Mouse (Mus musculus): ENCODE measurements around the gene Ten1.

Gene Ten1

DNA sequence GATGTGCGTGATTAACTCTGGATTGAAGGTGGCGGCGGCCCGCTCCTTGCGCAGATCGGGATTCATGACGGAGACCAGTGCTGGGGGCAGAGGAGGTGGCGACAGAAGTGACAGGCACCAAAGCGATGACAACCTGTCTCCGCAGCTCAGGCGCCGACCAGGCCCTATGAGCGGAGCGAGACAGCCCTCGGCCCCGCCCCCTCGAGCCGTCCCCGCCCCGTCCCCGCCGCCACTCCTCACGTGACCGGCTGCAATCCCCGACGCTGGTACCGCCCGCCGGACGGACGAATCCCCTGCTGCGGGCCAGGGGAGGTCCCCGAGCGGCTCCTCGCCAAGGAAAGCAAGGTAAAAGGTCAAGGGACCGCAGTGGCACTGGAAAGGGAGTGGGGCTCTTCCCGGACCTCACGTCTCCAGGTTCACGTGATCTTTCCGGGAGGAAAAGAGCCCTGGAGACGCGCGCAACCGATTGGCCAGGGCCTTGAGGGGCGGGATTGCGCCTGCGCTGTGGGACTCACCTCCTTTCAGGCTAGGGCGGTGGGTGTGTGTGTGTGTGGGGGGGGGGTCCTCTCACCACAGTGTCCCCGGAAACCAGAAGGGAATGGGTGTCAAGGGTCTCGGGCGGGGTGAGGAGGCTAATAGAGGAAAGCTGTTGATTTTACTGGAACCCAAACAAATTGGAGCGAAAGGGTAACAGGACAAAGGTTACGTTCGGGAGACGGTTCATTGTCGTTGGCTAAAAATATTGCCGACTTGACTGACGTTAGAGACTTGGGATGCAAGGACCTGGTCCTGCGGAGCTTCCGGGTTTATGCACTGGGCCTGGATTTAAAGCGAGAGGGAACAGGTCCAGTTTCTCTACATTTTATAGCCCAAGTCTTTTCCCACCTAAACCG is at the start of gene Ten1, which contains the start of gene Acox1:
TSS of gene Ten1 (plus strand) at position 217 of the 893 bp plus-strand sequence.
TSS of gene Acox1 (minus strand) at position 407 of the 893 bp plus-strand sequence.
- peaks cover 14% of the 10 kb centered on the region for H3K36me3 ChIP-seq (ENCODE audit: insufficient read depth, low read length)
- no peaks in the 10 kb centered on the region for H3K9me3 ChIP-seq (ENCODE audit: low read length)
- H3K27me3 ChIP-seq (ENCODE audit: insufficient read depth, low read length) = no peaks in the 10 kb centered on the region
- no peak for TF ChIP-seq POU5F1 (IDR thresholded peaks at IDR 0.05; ENCODE audit: borderline replicate concordance, low read length)
- TF ChIP-seq NANOG (IDR thresholded peaks at IDR 0.05; ENCODE audit: borderline replicate concordance, low read length) = no peak
- no peak for TF ChIP-seq CTCF (conservative IDR thresholded peaks at IDR 0.05; ENCODE audit: low read length)
- H3K4me1 ChIP-seq (replicated peaks; ENCODE audit: low read depth, low read length) = peaks cover 24% of the 10 kb centered on the region
- peak within 1 kb of the TSS; percentile 89 for H3K4me3 ChIP-seq (replicated peaks; ENCODE audit: low read length)

DNA sequence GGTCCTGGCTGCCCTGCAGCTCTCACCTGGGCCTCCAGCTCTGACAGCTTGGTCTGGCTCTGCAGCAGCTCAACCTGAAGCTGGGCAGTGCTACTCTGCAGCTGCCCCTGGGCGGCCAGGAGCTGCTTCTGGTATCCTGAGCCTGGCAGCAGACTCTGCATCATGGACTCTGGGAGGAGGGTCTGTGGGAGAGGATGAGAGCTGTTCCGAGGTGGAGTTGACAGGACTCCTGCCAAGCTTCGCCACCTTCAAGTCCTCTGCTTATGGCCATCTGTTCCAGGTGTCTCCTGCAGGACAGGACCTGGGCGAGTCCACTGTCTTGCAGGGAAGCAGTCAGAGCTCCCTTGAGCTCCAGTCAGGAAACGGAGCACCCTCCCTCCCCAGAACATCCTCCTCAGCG is 49.3 kb upstream of the Ten1 start:
- no peak for TF ChIP-seq CTCF (conservative IDR thresholded peaks at IDR 0.05; ENCODE audit: low read length)
- no peak for TF ChIP-seq NANOG (IDR thresholded peaks at IDR 0.05; ENCODE audit: borderline replicate concordance, low read length)
- no peak for TF ChIP-seq POU5F1 (IDR thresholded peaks at IDR 0.05; ENCODE audit: borderline replicate concordance, low read length)

DNA sequence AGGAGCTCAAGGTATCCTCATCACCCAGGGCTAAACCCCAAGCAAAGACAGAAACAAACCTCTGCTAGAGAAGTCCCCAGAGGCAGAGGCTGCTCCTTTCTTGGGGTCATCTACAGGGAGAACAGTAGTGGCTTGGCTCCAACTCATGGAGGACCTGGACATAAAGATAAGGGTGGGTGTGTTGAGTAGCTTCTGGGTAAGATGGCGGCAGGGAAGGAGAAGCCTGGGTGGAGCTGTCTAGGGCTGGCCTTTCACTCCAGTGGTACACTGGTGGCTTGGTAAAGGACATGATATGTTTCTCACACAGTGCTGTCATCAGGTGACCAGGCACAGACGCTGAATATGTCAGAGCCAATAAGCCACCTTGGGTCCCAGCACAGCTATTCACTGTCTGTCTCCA is 47.7 kb upstream of the Ten1 start:
- TF ChIP-seq POU5F1 (IDR thresholded peaks at IDR 0.05; ENCODE audit: borderline replicate concordance, low read length) (no peak), CTCF (conservative IDR thresholded peaks at IDR 0.05; ENCODE audit: low read length) (no peak), NANOG (IDR thresholded peaks at IDR 0.05; ENCODE audit: borderline replicate concordance, low read length) (no peak)
- H3K36me3 ChIP-seq (ENCODE audit: insufficient read depth, low read length) = peaks cover 89% of the 10 kb centered on the region
- H3K9me3 ChIP-seq (ENCODE audit: low read length) = no peaks in the 10 kb centered on the region
- no peak overlapping the region for H3K4me3 ChIP-seq (replicated peaks; ENCODE audit: low read length)
- H3K4me1 ChIP-seq (replicated peaks; ENCODE audit: low read depth, low read length) = peaks cover 37% of the 10 kb centered on the region
- H3K27me3 ChIP-seq (ENCODE audit: insufficient read depth, low read length) = peaks cover 25% of the 10 kb centered on the region

More for the DNA sequence above, 49.3 kb upstream of the Ten1 start:
- peak overlapping the region; percentile 46; the same call in 1 of the 2 replicates for H3K4me3 ChIP-seq (replicated peaks; ENCODE audit: low read length)
- no peaks in the 10 kb centered on the region for H3K9me3 ChIP-seq (ENCODE audit: low read length)
- peaks cover 25% of the 10 kb centered on the region for H3K27me3 ChIP-seq (ENCODE audit: insufficient read depth, low read length)
- H3K36me3 ChIP-seq (ENCODE audit: insufficient read depth, low read length) = peaks cover 84% of the 10 kb centered on the region
- H3K4me1 ChIP-seq (replicated peaks; ENCODE audit: low read depth, low read length) = peaks cover 53% of the 10 kb centered on the region

DNA sequence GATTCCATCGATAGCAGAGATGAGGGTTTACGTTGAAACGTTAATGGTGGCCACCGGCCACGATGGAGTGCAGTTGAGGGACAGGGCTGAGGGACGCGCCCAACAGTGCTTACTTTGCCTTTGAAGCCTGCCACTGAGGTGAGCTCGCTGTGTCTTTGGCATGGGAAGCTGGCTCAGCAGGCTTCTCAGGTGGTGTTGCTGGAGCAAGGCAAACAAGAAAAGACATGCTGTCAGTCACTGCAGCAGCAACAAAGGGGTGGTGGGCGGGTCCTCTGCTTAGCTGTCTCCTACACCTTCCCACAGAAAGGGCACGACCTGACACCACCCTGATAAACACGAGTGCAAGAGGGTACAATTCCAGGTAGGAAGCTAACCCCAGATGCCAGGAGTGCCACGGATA is 37.3 kb upstream of the Ten1 start:
- H3K4me1 ChIP-seq (replicated peaks; ENCODE audit: low read depth, low read length) = peaks cover 62% of the 10 kb centered on the region
- peaks cover 57% of the 10 kb centered on the region for H3K36me3 ChIP-seq (ENCODE audit: insufficient read depth, low read length)
- 0 out of 2 replicates have a peak overlapping the region, but pooled peaks have one; percentile 20 for H3K4me3 ChIP-seq (replicated peaks; ENCODE audit: low read length)
- peaks cover 9% of the 10 kb centered on the region; the same call in 1 of the 2 replicates for H3K27me3 ChIP-seq (ENCODE audit: insufficient read depth, low read length)
- H3K9me3 ChIP-seq (ENCODE audit: low read length) = no peaks in the 10 kb centered on the region
- TF ChIP-seq NANOG (IDR thresholded peaks at IDR 0.05; ENCODE audit: borderline replicate concordance, low read length) (no peak), POU5F1 (IDR thresholded peaks at IDR 0.05; ENCODE audit: borderline replicate concordance, low read length) (no peak), CTCF (conservative IDR thresholded peaks at IDR 0.05; ENCODE audit: low read length) (no peak)

DNA sequence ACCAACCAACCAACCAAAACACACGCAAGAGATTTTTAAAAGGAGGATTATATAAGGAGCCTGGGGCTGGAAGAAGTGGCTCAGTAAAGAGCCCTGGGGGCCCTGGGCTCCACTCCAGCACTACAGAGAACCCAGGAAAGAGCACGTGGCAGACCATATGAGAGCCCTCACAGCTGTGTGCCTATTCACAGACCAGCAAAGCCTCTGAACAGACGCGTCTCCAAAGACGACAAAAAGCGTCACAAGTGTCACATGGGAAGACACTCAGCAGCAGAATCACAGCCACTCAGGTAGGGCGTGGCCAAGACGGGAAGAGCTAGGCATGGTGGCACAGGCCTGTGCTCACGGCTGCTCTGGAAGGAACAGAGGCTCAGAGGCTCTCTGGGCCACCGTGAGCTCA is 36.5 kb upstream of the Ten1 start:
- TF ChIP-seq CTCF (conservative IDR thresholded peaks at IDR 0.05; ENCODE audit: low read length) = no peak
- no peak for TF ChIP-seq POU5F1 (IDR thresholded peaks at IDR 0.05; ENCODE audit: borderline replicate concordance, low read length)
- no peak for TF ChIP-seq NANOG (IDR thresholded peaks at IDR 0.05; ENCODE audit: borderline replicate concordance, low read length)

DNA sequence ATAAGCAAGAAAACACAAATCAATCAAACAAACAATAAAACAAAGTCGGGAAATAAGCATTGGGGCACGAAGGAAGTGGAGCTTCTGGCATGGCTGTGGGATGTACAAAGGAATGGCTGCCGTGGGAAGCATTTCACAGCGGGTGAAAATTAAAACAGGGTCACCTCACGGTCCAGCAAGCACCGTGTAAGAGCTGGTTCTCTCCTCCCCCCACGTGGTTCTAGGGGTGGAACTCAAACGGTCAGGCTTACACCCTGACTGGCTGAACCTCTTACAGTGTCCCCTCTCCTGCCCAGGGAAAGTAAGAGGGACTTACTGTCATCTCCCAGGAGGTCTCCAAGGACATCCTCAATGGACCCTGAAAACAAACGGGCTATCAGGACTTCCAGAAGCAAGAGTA is 35.7 kb upstream of the Ten1 start:
- peaks cover 58% of the 10 kb centered on the region for H3K4me1 ChIP-seq (replicated peaks; ENCODE audit: low read depth, low read length)
- H3K9me3 ChIP-seq (ENCODE audit: low read length) = no peaks in the 10 kb centered on the region
- peak overlapping the region; percentile 61 for H3K4me3 ChIP-seq (replicated peaks; ENCODE audit: low read length)
- TF ChIP-seq POU5F1 (IDR thresholded peaks at IDR 0.05; ENCODE audit: borderline replicate concordance, low read length) (no peak), CTCF (conservative IDR thresholded peaks at IDR 0.05; ENCODE audit: low read length) (no peak), NANOG (IDR thresholded peaks at IDR 0.05; ENCODE audit: borderline replicate concordance, low read length) (no peak)
- peaks cover 9% of the 10 kb centered on the region; the same call in 1 of the 2 replicates for H3K27me3 ChIP-seq (ENCODE audit: insufficient read depth, low read length)
- peaks cover 45% of the 10 kb centered on the region for H3K36me3 ChIP-seq (ENCODE audit: insufficient read depth, low read length)

More for the DNA sequence above, 36.5 kb upstream of the Ten1 start:
- peaks cover 9% of the 10 kb centered on the region; the same call in 1 of the 2 replicates for H3K27me3 ChIP-seq (ENCODE audit: insufficient read depth, low read length)
- H3K36me3 ChIP-seq (ENCODE audit: insufficient read depth, low read length) = peaks cover 49% of the 10 kb centered on the region
- H3K9me3 ChIP-seq (ENCODE audit: low read length) = no peaks in the 10 kb centered on the region
- H3K4me1 ChIP-seq (replicated peaks; ENCODE audit: low read depth, low read length) = peaks cover 62% of the 10 kb centered on the region
- peak overlapping the region; percentile 61 for H3K4me3 ChIP-seq (replicated peaks; ENCODE audit: low read length)

- Histone ChIP-seq H3K4me1 (replicated peaks; ENCODE audit: low read depth, low read length) (peaks cover 46% of the 10 kb centered on the region), H3K4me3 (replicated peaks; ENCODE audit: low read length) (peak overlapping the region; percentile 86), H3K27me3 (ENCODE audit: insufficient read depth, low read length) (peaks cover 16% of the 10 kb centered on the region; the same call in 1 of the 2 replicates), H3K36me3 (ENCODE audit: insufficient read depth, low read length) (peaks cover 25% of the 10 kb centered on the region), H3K9me3 (ENCODE audit: low read length) (no peaks in the 10 kb centered on the region)
- no peak for TF ChIP-seq NANOG (IDR thresholded peaks at IDR 0.05; ENCODE audit: borderline replicate concordance, low read length)
- TF ChIP-seq CTCF (conservative IDR thresholded peaks at IDR 0.05; ENCODE audit: low read length) = no peak
- no peak for TF ChIP-seq POU5F1 (IDR thresholded peaks at IDR 0.05; ENCODE audit: borderline replicate concordance, low read length)
These were observed 31.4 kb upstream of the Ten1 start for GRCm38 (mm10) chr11:116167232-116167631.

GRCm38 (mm10) chr11:116167884-116168439 is 30.7 kb upstream of the Ten1 start, which contains the start of gene Fbf1:
Gene Fbf1, minus strand, starts transcription at chr11:116168166.
- peak within 1 kb of the TSS; percentile 86 for H3K4me3 ChIP-seq (replicated peaks; ENCODE audit: low read length)
- H3K4me1 ChIP-seq (replicated peaks; ENCODE audit: low read depth, low read length) = peaks cover 40% of the 10 kb centered on the region
- no peak for TF ChIP-seq POU5F1 (IDR thresholded peaks at IDR 0.05; ENCODE audit: borderline replicate concordance, low read length)
- TF ChIP-seq CTCF (conservative IDR thresholded peaks at IDR 0.05; ENCODE audit: low read length) = no peak
- TF ChIP-seq NANOG (IDR thresholded peaks at IDR 0.05; ENCODE audit: borderline replicate concordance, low read length) = no peak
- H3K27me3 ChIP-seq (ENCODE audit: insufficient read depth, low read length) = peaks cover 15% of the 10 kb centered on the region; the same call in 1 of the 2 replicates
- H3K9me3 ChIP-seq (ENCODE audit: low read length) = no peaks in the 10 kb centered on the region
- H3K36me3 ChIP-seq (ENCODE audit: insufficient read depth, low read length) = peaks cover 32% of the 10 kb centered on the region

Data from E14TG2a.4 (cell line).